Mouse (Mus musculus): ENCODE results near the gene Spin2c. TPM values are rescaled to one million over a fixed set of nuclear protein-coding genes. Genes with fewer than 3 reads are reported as not detected.
A peak's percentile ranks its signal among the peaks of the same experiment; 100 is the strongest.

The Spin2c gene
- 1.3 and 2.3 TPM in 2 replicates for total RNA-seq (2017)

- peak; percentile 93 to 94 for ATAC-seq (replicated peaks in 1 of 2; ENCODE audit: insufficient read depth in 1 of 2, low FRiP score in 2 of 2, low TSS enrichment in 1 of 2, low read depth in 1 of 2, poor library complexity in 2 of 2, severe bottlenecking in 2 of 2)
These were observed at the start of gene Spin2c for GRCm38 (mm10) chrX:153831951-153832561. Gene Spin2c, plus strand, starts transcription at chrX:153832225.

- peak in 1 of 2 experiments; percentile 46; a peak in 2 of 4 replicates for ATAC-seq (replicated peaks in 1 of 2; ENCODE audit: insufficient read depth in 1 of 2, low FRiP score in 2 of 2, low TSS enrichment in 1 of 2, low read depth in 1 of 2, poor library complexity in 2 of 2, severe bottlenecking in 2 of 2)
These were observed 581 bp downstream of the Spin2c start for GRCm38 (mm10) chrX:153832606-153833005.

Other genes starting within 250 kb of the Spin2c start
- 4.7 and 6.2 TPM in 2 replicates for gene Kctd12b, start 135.8 kb upstream of the Spin2c start, total RNA-seq (2017)
- gene Nbdy, start 108.6 kb upstream of the Spin2c start, total RNA-seq (2017): 39.9 and 46.3 TPM in 2 replicates
- not detected in 2 replicates for gene Samt1, start 180.4 kb downstream of the Spin2c start, total RNA-seq (2017)
- not detected in 2 replicates for gene 4921511M17Rik, start 201.6 kb downstream of the Spin2c start, total RNA-seq (2017)
- gene Gm10057, start 222.8 kb downstream of the Spin2c start, total RNA-seq (2017): not detected in 2 replicates